Mouse (Mus musculus): ENCODE measurements around the gene Tmem170b. TPM values are rescaled to one million over a fixed set of nuclear protein-coding genes. Genes with fewer than 3 reads are reported as not detected.

The Tmem170b gene
- total and polyA plus RNA-seq, 3 experiments, result 2.8 to 13.2 (median 12.5) TPM

GRCm38 (mm10) chr13:41638083-41638482 lies 32.4 kb downstream of the Tmem170b start:
- ATAC-seq (ENCODE audit: extremely low read depth, insufficient number of reproducible peaks, low FRiP score, poor library complexity, severe bottlenecking) (no peak), DNase-seq (ENCODE audit: low spot score) (no peak)
- no peak for TF ChIP-seq TAL1 (conservative IDR thresholded peaks at IDR 0.05; ENCODE audit: low read depth, low read length)
- no peak for TF ChIP-seq GATA1 (IDR thresholded peaks at IDR 0.05; ENCODE audit: borderline replicate concordance, low read length)
- no peak for TF ChIP-seq GATA2 (IDR thresholded peaks at IDR 0.05; ENCODE audit: borderline replicate concordance, low read depth, low read length)
- TF ChIP-seq POLR2AphosphoS5 (IDR thresholded peaks at IDR 0.05; ENCODE audit: insufficient replicate concordance, low read depth, low read length), result no peak
- Histone ChIP-seq H3K27me3 (ENCODE audit: insufficient read depth, low read length) (no peaks in the 10 kb centered on the region), H3K9me3 (replicated peaks) (no peaks in the 10 kb centered on the region), H3K36me3 (replicated peaks) (peaks cover 53% of the 10 kb centered on the region), H3K4me1 (ENCODE audit: insufficient read depth, low read depth, low read length) (0 out of 2 replicates have a peak, but pooled peaks cover 3% of the 10 kb centered on the region), H3K4me3 (ENCODE audit: low read depth, low read length) (no peak overlapping the region)

- H3K36me3 ChIP-seq (replicated peaks), result peaks cover 18% of the 10 kb centered on the region
- no peaks in the 10 kb centered on the region for H3K9me3 ChIP-seq (replicated peaks)
- no peaks in the 10 kb centered on the region for H3K4me1 ChIP-seq (ENCODE audit: insufficient read depth, low read depth, low read length)
- no peak; the same call in 1 of the 2 replicates for ATAC-seq (ENCODE audit: extremely low read depth, insufficient number of reproducible peaks, low FRiP score, poor library complexity, severe bottlenecking)
- TF ChIP-seq CTCF (IDR thresholded peaks at IDR 0.05; ENCODE audit: low read depth, low read length) (peak; percentile 66), GATA1 (IDR thresholded peaks at IDR 0.05; ENCODE audit: borderline replicate concordance, low read length) (no peak)
- H3K27me3 ChIP-seq (ENCODE audit: insufficient read depth, low read length), result peaks cover 4% of the 10 kb centered on the region; the same call in 1 of the 2 replicates
- no peak overlapping the region for H3K4me3 ChIP-seq (ENCODE audit: low read depth, low read length)
- peak; percentile 15 for DNase-seq (ENCODE audit: low spot score)
Observed at GRCm38 (mm10) chr13:41642851-41643250, 37.1 kb downstream of the Tmem170b start.

- TF ChIP-seq CTCF (IDR thresholded peaks at IDR 0.05; ENCODE audit: low read depth, low read length) (no peak), POLR2AphosphoS5 (IDR thresholded peaks at IDR 0.05; ENCODE audit: insufficient replicate concordance, low read depth, low read length) (no peak), GATA1 (IDR thresholded peaks at IDR 0.05; ENCODE audit: borderline replicate concordance, low read length) (no peak), GATA2 (IDR thresholded peaks at IDR 0.05; ENCODE audit: borderline replicate concordance, low read depth, low read length) (no peak), TAL1 (conservative IDR thresholded peaks at IDR 0.05; ENCODE audit: low read depth, low read length) (no peak)
- Histone ChIP-seq H3K4me1 (ENCODE audit: insufficient read depth, low read depth, low read length) (no peaks in the 10 kb centered on the region), H3K36me3 (replicated peaks) (peaks cover 14% of the 10 kb centered on the region), H3K27me3 (ENCODE audit: insufficient read depth, low read length) (peaks cover 4% of the 10 kb centered on the region; the same call in 1 of the 2 replicates), H3K9me3 (replicated peaks) (no peaks in the 10 kb centered on the region), H3K4me3 (ENCODE audit: low read depth, low read length) (no peak overlapping the region)
- no peak for ATAC-seq (ENCODE audit: extremely low read depth, insufficient number of reproducible peaks, low FRiP score, poor library complexity, severe bottlenecking)
- no peak for DNase-seq (ENCODE audit: low spot score)
Observed at GRCm38 (mm10) chr13:41643798-41644197, 38.1 kb downstream of the Tmem170b start.

GRCm38 (mm10) chr13:41644591-41645482 lies 39.1 kb downstream of the Tmem170b start:
- ATAC-seq (ENCODE audit: extremely low read depth, insufficient number of reproducible peaks, low FRiP score, poor library complexity, severe bottlenecking), result no peak
- no peak for DNase-seq (ENCODE audit: low spot score)
- no peaks in the 10 kb centered on the region for H3K9me3 ChIP-seq (replicated peaks)
- H3K27me3 ChIP-seq (ENCODE audit: insufficient read depth, low read length), result peaks cover 4% of the 10 kb centered on the region; the same call in 1 of the 2 replicates
- peaks cover 7% of the 10 kb centered on the region for H3K36me3 ChIP-seq (replicated peaks)
- H3K4me3 ChIP-seq (ENCODE audit: low read depth, low read length), result no peak overlapping the region
- TF ChIP-seq CTCF (IDR thresholded peaks at IDR 0.05; ENCODE audit: low read depth, low read length), result no peak
- TF ChIP-seq TAL1 (conservative IDR thresholded peaks at IDR 0.05; ENCODE audit: low read depth, low read length), result no peak
- no peak for TF ChIP-seq GATA1 (IDR thresholded peaks at IDR 0.05; ENCODE audit: borderline replicate concordance, low read length)
- no peak for TF ChIP-seq GATA2 (IDR thresholded peaks at IDR 0.05; ENCODE audit: borderline replicate concordance, low read depth, low read length)
- TF ChIP-seq POLR2AphosphoS5 (IDR thresholded peaks at IDR 0.05; ENCODE audit: insufficient replicate concordance, low read depth, low read length), result no peak
- no peaks in the 10 kb centered on the region for H3K4me1 ChIP-seq (ENCODE audit: insufficient read depth, low read depth, low read length)

- peaks cover 5% of the 10 kb centered on the region for H3K36me3 ChIP-seq (replicated peaks)
- TF ChIP-seq TAL1 (conservative IDR thresholded peaks at IDR 0.05; ENCODE audit: low read depth, low read length), result no peak
- no peak for TF ChIP-seq CTCF (IDR thresholded peaks at IDR 0.05; ENCODE audit: low read depth, low read length)
- TF ChIP-seq POLR2AphosphoS5 (IDR thresholded peaks at IDR 0.05; ENCODE audit: insufficient replicate concordance, low read depth, low read length), result no peak
- no peak for TF ChIP-seq GATA2 (IDR thresholded peaks at IDR 0.05; ENCODE audit: borderline replicate concordance, low read depth, low read length)
- no peak for TF ChIP-seq GATA1 (IDR thresholded peaks at IDR 0.05; ENCODE audit: borderline replicate concordance, low read length)
- no peak for DNase-seq (ENCODE audit: low spot score)
- peaks cover 4% of the 10 kb centered on the region; the same call in 1 of the 2 replicates for H3K27me3 ChIP-seq (ENCODE audit: insufficient read depth, low read length)
- H3K4me3 ChIP-seq (ENCODE audit: low read depth, low read length), result no peak overlapping the region
- H3K9me3 ChIP-seq (replicated peaks), result no peaks in the 10 kb centered on the region
- no peaks in the 10 kb centered on the region for H3K4me1 ChIP-seq (ENCODE audit: insufficient read depth, low read depth, low read length)
- no peak for ATAC-seq (ENCODE audit: extremely low read depth, insufficient number of reproducible peaks, low FRiP score, poor library complexity, severe bottlenecking)
Observed at GRCm38 (mm10) chr13:41645483-41645859, 39.8 kb downstream of the Tmem170b start.

- TF ChIP-seq GATA1 (IDR thresholded peaks at IDR 0.05; ENCODE audit: borderline replicate concordance, low read length), result no peak
- no peak for TF ChIP-seq CTCF (IDR thresholded peaks at IDR 0.05; ENCODE audit: low read depth, low read length)
- no peak for TF ChIP-seq POLR2AphosphoS5 (IDR thresholded peaks at IDR 0.05; ENCODE audit: insufficient replicate concordance, low read depth, low read length)
- no peak for TF ChIP-seq TAL1 (conservative IDR thresholded peaks at IDR 0.05; ENCODE audit: low read depth, low read length)
- TF ChIP-seq GATA2 (IDR thresholded peaks at IDR 0.05; ENCODE audit: borderline replicate concordance, low read depth, low read length), result no peak
- Histone ChIP-seq H3K4me1 (ENCODE audit: insufficient read depth, low read depth, low read length) (no peaks in the 10 kb centered on the region), H3K9me3 (replicated peaks) (no peaks in the 10 kb centered on the region), H3K36me3 (replicated peaks) (no peaks in the 10 kb centered on the region), H3K4me3 (ENCODE audit: low read depth, low read length) (no peak overlapping the region), H3K27me3 (ENCODE audit: insufficient read depth, low read length) (peaks cover 4% of the 10 kb centered on the region; the same call in 1 of the 2 replicates)
- ATAC-seq (ENCODE audit: extremely low read depth, insufficient number of reproducible peaks, low FRiP score, poor library complexity, severe bottlenecking) (no peak), DNase-seq (ENCODE audit: low spot score) (no peak)
Observed at GRCm38 (mm10) chr13:41647976-41648375, 42.3 kb downstream of the Tmem170b start.

All from G1E (cell line).